Mouse (Mus musculus): ENCODE measurements around the gene Kdm5b.

GRCm38 (mm10) chr1:134583560-134583959, 23.6 kb downstream of the Kdm5b start:
- TF ChIP-seq CTCF (IDR thresholded peaks at IDR 0.05; ENCODE audit: low read depth, low read length): no peak
- TF ChIP-seq POLR2A (IDR thresholded peaks at IDR 0.05; ENCODE audit: borderline replicate concordance, low read depth, low read length): no peak
